Mouse (Mus musculus): ENCODE measurements at regions not wholly inside any gene's neighbourhood (a gene's known extent, or its start where the extent isn't known, plus 50 kb on each side); places are given as distances from the start of the nearest gene placed in this dataset.

GRCm38 (mm10) chr7:121335390-121336109 lies 56.1 kb upstream of the Hs3st2 start:
- TF ChIP-seq CTCF (IDR thresholded peaks at IDR 0.05; ENCODE audit: insufficient read depth, low read length) (no peak), POLR2A (IDR thresholded peaks at IDR 0.05; ENCODE audit: borderline replicate concordance, extremely low read depth, low read depth, low read length) (no peak)

Measured in lung, adult 2 months (tissue).